Mouse (Mus musculus) activated CD4-positive, CD25-positive, alpha-beta regulatory T cell, adult 9 weeks (primary cell): ENCODE results near the gene Ttll1. TPM values are rescaled to one million over a fixed set of nuclear protein-coding genes. Genes with fewer than 3 reads are reported as not detected.

ENCODE experiments used
- polyA plus RNA-seq: library from polyadenylated mRNA; unstranded; fragments of 100-300 nt; shearing (Covaris generic); gene quantifications from one replicate; pipeline ENCODE4 v1.2.1, GENCODE M21; 2017

Ttll1 gene
- 14.3 TPM for polyA plus RNA-seq

GRCm38 (mm10) chr15:83510805-83511405 lies at the start of gene Ttll1:
Ttll1 (minus strand) TSS chr15:83510893.

GRCm38 (mm10) chr15:83526424-83527091 lies 15.9 kb upstream of the Ttll1 start, which contains the start of gene Bik:
Bik (plus strand) TSS chr15:83526862.

GRCm38 (mm10) chr15:83464083-83464904 lies 46.4 kb downstream of the Ttll1 start, which contains the start of gene Pacsin2:
Pacsin2 (minus strand) TSS chr15:83464606.

Other genes starting within 250 kb of the Ttll1 start
- 15.1 TPM for gene Arfgap3, start 160.6 kb downstream of the Ttll1 start, polyA plus RNA-seq
- gene Pacsin2, start 46.3 kb downstream of the Ttll1 start, polyA plus RNA-seq: 42.5 TPM
- 2.3 TPM for gene Bik, start 16.0 kb upstream of the Ttll1 start, polyA plus RNA-seq
- gene Tspo, start 52.7 kb upstream of the Ttll1 start, polyA plus RNA-seq: 447 TPM
- 3.2 TPM for gene Mcat, start 52.9 kb upstream of the Ttll1 start, polyA plus RNA-seq
- gene Ttll12, start 84.3 kb upstream of the Ttll1 start, polyA plus RNA-seq: 23.9 TPM
- gene Scube1, start 214.1 kb upstream of the Ttll1 start, polyA plus RNA-seq: not detected